Mouse (Mus musculus) limb, embryonic 12.5 days (tissue): ENCODE data around the gene Atp8b5. TPM values are rescaled to one million over a fixed set of nuclear protein-coding genes. Genes with fewer than 3 reads are reported as not detected.
A peak's percentile ranks its signal among the peaks of the same experiment; 100 is the strongest.

Source experiments
- ATAC-seq: fragments of 200-750 bp; cut with Nextera tagmentation; 2 replicates; pipeline ENCODE4 v1.8.0; 2017; ENCODE audit warnings: low read depth, moderate TSS enrichment; ENCODE audit not compliant: insufficient number of reproducible peaks, insufficient read depth, low FRiP score, low TSS enrichment
- H3K27ac ChIP-seq: fragments of 300-500 bp; sonication (generic); 2 replicates; pipeline ENCODE4 v1.5.1; 2016; ENCODE audit warnings: mild to moderate bottlenecking, moderate library complexity
- H3K27me3 ChIP-seq: fragments of 300-500 bp; sonication (generic); 2 replicates; pipeline ENCODE4 v1.6.1; 2016; ENCODE audit warnings: mild to moderate bottlenecking, moderate library complexity
- H3K36me3 ChIP-seq: fragments of 300-500 bp; sonication (generic); 2 replicates; pipeline ENCODE4 v1.6.1; 2016; ENCODE audit warnings: mild to moderate bottlenecking, moderate library complexity
- H3K4me1 ChIP-seq: fragments of 300-500 bp; sonication (generic); replicated peaks from 2 replicates; pipeline ENCODE4 v1.6.1; 2016
- H3K4me2 ChIP-seq: fragments of 300-500 bp; sonication (generic); 2 replicates; pipeline ENCODE4 v1.6.1; 2016; ENCODE audit warnings: mild to moderate bottlenecking, moderate library complexity
- H3K4me3 ChIP-seq: fragments of 300-500 bp; sonication (generic); replicated peaks from 2 replicates; pipeline ENCODE4 v1.5.1; 2016; ENCODE audit warnings: mild to moderate bottlenecking
- H3K9ac ChIP-seq: fragments of 300-500 bp; sonication (generic); replicated peaks from 2 replicates; pipeline ENCODE4 v1.6.1; 2016; ENCODE audit warnings: mild to moderate bottlenecking, moderate library complexity
- H3K9me3 ChIP-seq: fragments of 300-500 bp; sonication (generic); 2 replicates; pipeline ENCODE4 v1.6.1; 2016; ENCODE audit warnings: mild to moderate bottlenecking, moderate library complexity
- WGBS: fragments of 180-500 bp; shearing (Covaris S2); methylation state at CpG from one replicate; pipeline ENCODE4 v1.1.7; 2016; 5-methylcytosine and 5-hydroxymethylcytosine counted together
- polyA plus RNA-seq: library from polyadenylated mRNA; unstranded; fragments of >200 nt; fragmentation: Nextera tagmentation; extraction: Ambion mirVana; gene quantifications from 2 replicates; pipeline ENCODE4 v1.2.1, GENCODE M21; 2016

Atp8b5 gene
- polyA plus RNA-seq, 1 experiment from 2014 or later: 0.60 TPM

GRCm38 (mm10) chr4:43257040-43257439, 9.9 kb upstream of the Atp8b5 start:
- Histone ChIP-seq H3K9me3 (no peaks in the 10 kb centered on the region), H3K9ac (no peak overlapping the region), H3K4me1 (peaks cover 21% of the 10 kb centered on the region), H3K36me3 (no peaks in the 10 kb centered on the region), H3K27me3 (no peaks in the 10 kb centered on the region), H3K4me2 (no peak overlapping the region), H3K4me3 (no peak overlapping the region), H3K27ac (no peak overlapping the region)
- no peak for ATAC-seq
- WGBS: 93% methylated on average over 2 of the region's 2 CpGs

DNA sequence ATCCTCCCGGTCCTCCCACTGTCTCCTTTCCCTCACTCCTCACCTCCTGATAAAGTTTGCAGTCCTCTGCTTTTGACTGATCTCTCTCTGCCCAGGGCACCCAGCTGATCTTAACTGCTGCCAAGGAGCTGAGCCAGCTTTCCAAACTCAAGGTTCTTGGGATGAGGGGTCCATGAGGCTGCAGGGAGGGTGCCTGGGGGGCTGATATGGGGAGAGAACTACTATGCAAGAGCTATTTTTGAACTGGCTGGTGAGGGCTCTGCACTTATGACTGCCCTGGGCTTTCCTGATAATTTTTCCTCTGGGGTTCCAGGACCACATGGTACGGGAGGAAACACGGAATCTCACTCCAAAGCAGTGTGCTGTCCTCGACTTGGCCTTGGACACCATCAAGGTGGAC, 8.4 kb upstream of the Atp8b5 start:
- H3K4me2 ChIP-seq: no peak overlapping the region
- no peaks in the 10 kb centered on the region for H3K27me3 ChIP-seq
- H3K4me3 ChIP-seq: no peak overlapping the region
- peaks cover 21% of the 10 kb centered on the region for H3K4me1 ChIP-seq
- H3K36me3 ChIP-seq: no peaks in the 10 kb centered on the region
- whole genome bisulfite sequencing: 88% methylated on average over 4 of the region's 4 CpGs
- ATAC-seq: no peak
- no peaks in the 10 kb centered on the region for H3K9me3 ChIP-seq
- H3K9ac ChIP-seq: no peak overlapping the region
- no peak overlapping the region for H3K27ac ChIP-seq

DNA sequence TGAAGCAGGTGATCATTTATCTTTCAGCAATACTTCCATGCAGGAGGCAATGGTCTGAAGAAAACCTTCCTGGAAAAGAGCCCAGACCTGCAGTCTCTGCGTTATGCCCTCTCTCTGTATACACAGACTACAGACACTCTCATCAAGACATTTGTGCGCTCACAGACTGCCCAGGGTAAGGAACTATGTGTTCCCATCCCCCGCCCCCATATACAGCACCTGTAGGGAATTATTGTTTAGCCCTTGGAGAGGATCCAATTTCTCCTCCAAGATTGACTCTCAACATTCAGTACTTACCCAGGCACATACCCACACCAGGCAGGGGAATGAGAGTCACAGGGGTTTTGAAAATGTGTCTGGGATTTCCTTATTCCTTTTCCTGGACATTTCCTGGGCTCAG, 7.5 kb upstream of the Atp8b5 start:
- H3K4me2 ChIP-seq: no peak overlapping the region
- 40% methylated on average over 3 of the region's 3 CpGs for WGBS
- no peaks in the 10 kb centered on the region for H3K27me3 ChIP-seq
- no peaks in the 10 kb centered on the region for H3K36me3 ChIP-seq
- no peak overlapping the region for H3K4me3 ChIP-seq
- H3K4me1 ChIP-seq: peaks cover 21% of the 10 kb centered on the region
- ATAC-seq: peak; percentile 57; the same call in 1 of the 2 replicates
- H3K9me3 ChIP-seq: no peaks in the 10 kb centered on the region
- H3K9ac ChIP-seq: no peak overlapping the region
- H3K27ac ChIP-seq: peak overlapping the region; percentile 0; the same call in 1 of the 2 replicates

GRCm38 (mm10) chr4:43260096-43260495, 6.9 kb upstream of the Atp8b5 start:
- Histone ChIP-seq H3K27ac (no peak overlapping the region; the same call in 1 of the 2 replicates), H3K9me3 (no peaks in the 10 kb centered on the region), H3K4me2 (no peak overlapping the region), H3K4me3 (no peak overlapping the region), H3K27me3 (no peaks in the 10 kb centered on the region), H3K4me1 (peaks cover 21% of the 10 kb centered on the region), H3K36me3 (no peaks in the 10 kb centered on the region), H3K9ac (no peak overlapping the region)
- WGBS: 50% methylated on average over 5 of the region's 5 CpGs
- ATAC-seq: no peak

- Histone ChIP-seq H3K27me3 (no peaks in the 10 kb centered on the region), H3K4me3 (no peak overlapping the region), H3K27ac (no peak overlapping the region), H3K4me1 (peaks cover 25% of the 10 kb centered on the region), H3K36me3 (no peaks in the 10 kb centered on the region), H3K9me3 (no peaks in the 10 kb centered on the region), H3K4me2 (no peak overlapping the region), H3K9ac (no peak overlapping the region)
- 92% methylated on average over 6 of the region's 6 CpGs for WGBS
- no peak for ATAC-seq
Observed at GRCm38 (mm10) chr4:43262821-43263220, 4.1 kb upstream of the Atp8b5 start.

DNA sequence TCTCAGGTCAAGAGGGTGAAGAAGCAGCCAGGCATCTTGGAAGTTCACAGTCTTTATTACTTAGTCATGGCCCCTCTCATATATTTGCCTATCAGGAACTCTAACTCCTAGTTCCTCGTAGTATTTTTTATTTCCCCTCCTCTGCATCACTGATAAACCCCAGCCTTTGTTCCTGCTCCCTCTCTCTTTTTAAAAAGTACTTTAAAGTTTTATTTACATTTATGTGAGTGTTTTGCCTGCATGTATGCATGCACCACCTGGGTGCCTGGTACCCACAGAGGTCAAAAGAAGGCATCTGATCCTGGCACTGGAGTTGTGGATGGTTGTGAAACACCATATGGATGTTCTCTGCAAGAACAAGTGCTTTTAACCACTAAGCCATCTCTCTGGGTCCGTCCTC, 813 bp upstream of the Atp8b5 start:
- H3K27ac ChIP-seq: no peak overlapping the region
- H3K4me3 ChIP-seq: no peak overlapping the region
- H3K4me1 ChIP-seq: 0 out of 2 replicates have a peak, but pooled peaks cover 4% of the 10 kb centered on the region
- no peak for ATAC-seq
- no peaks in the 10 kb centered on the region for H3K27me3 ChIP-seq
- no peaks in the 10 kb centered on the region for H3K9me3 ChIP-seq
- 61% methylated on average over 2 of the region's 2 CpGs for WGBS
- no peaks in the 10 kb centered on the region for H3K36me3 ChIP-seq
- no peak overlapping the region for H3K9ac ChIP-seq
- 0 out of 2 replicates have a peak overlapping the region, but pooled peaks have one; percentile 63 for H3K4me2 ChIP-seq

GRCm38 (mm10) chr4:43267323-43267658, 332 bp downstream of the Atp8b5 start:
- H3K27ac ChIP-seq: no peak overlapping the region
- peak overlapping the region; percentile 63 for H3K4me2 ChIP-seq
- no peaks in the 10 kb centered on the region for H3K36me3 ChIP-seq
- H3K9me3 ChIP-seq: no peaks in the 10 kb centered on the region
- 15% methylated on average over 2 of the region's 2 CpGs for WGBS
- H3K9ac ChIP-seq: peak overlapping the region; percentile 58
- H3K27me3 ChIP-seq: no peaks in the 10 kb centered on the region
- 0 out of 2 replicates have a peak, but pooled peaks cover 4% of the 10 kb centered on the region for H3K4me1 ChIP-seq
- peak overlapping the region; percentile 44 for H3K4me3 ChIP-seq
- ATAC-seq: peak; percentile 20; the same call in 1 of the 2 replicates

GRCm38 (mm10) chr4:43285476-43285875, 18.5 kb downstream of the Atp8b5 start:
- WGBS: 92% methylated on average over 5 of the region's 5 CpGs
- Histone ChIP-seq H3K4me2 (no peak overlapping the region), H3K4me3 (no peak overlapping the region), H3K9me3 (no peaks in the 10 kb centered on the region), H3K9ac (no peak overlapping the region), H3K4me1 (no peaks in the 10 kb centered on the region), H3K36me3 (no peaks in the 10 kb centered on the region), H3K27me3 (no peaks in the 10 kb centered on the region), H3K27ac (no peak overlapping the region)
- no peak for ATAC-seq

DNA sequence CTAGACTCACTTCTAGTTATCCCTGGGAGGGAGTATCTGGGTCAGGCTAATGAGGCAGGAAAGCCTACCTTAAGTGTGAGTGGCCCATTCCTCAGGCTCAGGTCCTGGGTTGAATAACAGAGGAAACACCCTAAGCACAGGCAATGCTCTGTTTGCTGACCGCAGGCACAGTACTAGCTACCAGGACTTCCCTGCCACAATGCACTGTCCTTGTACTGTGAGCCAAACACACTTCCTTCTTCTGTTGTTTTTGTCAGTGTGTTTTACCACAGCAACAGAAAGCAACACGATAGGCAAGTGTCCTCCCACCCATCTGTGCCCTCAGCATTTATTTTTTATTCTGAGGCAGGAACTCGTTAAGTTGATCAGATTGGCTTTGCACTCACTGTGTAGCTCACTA, 20.3 kb downstream of the Atp8b5 start:
- no peak overlapping the region for H3K4me2 ChIP-seq

GRCm38 (mm10) chr4:43294001-43294400, 27.0 kb downstream of the Atp8b5 start:
- H3K4me1 ChIP-seq: no peaks in the 10 kb centered on the region
- no peak for ATAC-seq
- H3K4me3 ChIP-seq: no peak overlapping the region
- no peak overlapping the region for H3K9ac ChIP-seq
- H3K27ac ChIP-seq: no peak overlapping the region
- WGBS: 29% methylated on average over 6 of the region's 6 CpGs
- H3K4me2 ChIP-seq: no peak overlapping the region
- no peaks in the 10 kb centered on the region for H3K27me3 ChIP-seq
- H3K9me3 ChIP-seq: no peaks in the 10 kb centered on the region
- no peaks in the 10 kb centered on the region for H3K36me3 ChIP-seq

More for the DNA sequence above, 20.3 kb downstream of the Atp8b5 start:
- Histone ChIP-seq H3K4me3 (no peak overlapping the region), H3K4me1 (no peaks in the 10 kb centered on the region), H3K27me3 (no peaks in the 10 kb centered on the region), H3K36me3 (no peaks in the 10 kb centered on the region), H3K9me3 (no peaks in the 10 kb centered on the region), H3K9ac (no peak overlapping the region), H3K27ac (no peak overlapping the region)
- WGBS: 72% methylated on average over 3 of the region's 3 CpGs
- ATAC-seq: no peak

GRCm38 (mm10) chr4:43309696-43310338, 42.9 kb downstream of the Atp8b5 start:
- 39% methylated on average over 11 of the region's 11 CpGs for WGBS
- H3K4me1 ChIP-seq: peaks cover 4% of the 10 kb centered on the region; the same call in 1 of the 2 replicates
- no peak overlapping the region for H3K4me2 ChIP-seq
- no peak overlapping the region for H3K4me3 ChIP-seq
- 0 out of 2 replicates have a peak overlapping the region, but pooled peaks have one; percentile 23 for H3K27ac ChIP-seq
- H3K36me3 ChIP-seq: no peaks in the 10 kb centered on the region
- H3K27me3 ChIP-seq: no peaks in the 10 kb centered on the region
- H3K9me3 ChIP-seq: no peaks in the 10 kb centered on the region
- no peak overlapping the region for H3K9ac ChIP-seq
- ATAC-seq: no peak

GRCm38 (mm10) chr4:43321536-43321935, 54.6 kb downstream of the Atp8b5 start:
- ATAC-seq: no peak
- no peak overlapping the region for H3K27ac ChIP-seq
- H3K9me3 ChIP-seq: no peaks in the 10 kb centered on the region
- H3K4me1 ChIP-seq: no peaks in the 10 kb centered on the region
- WGBS: 76% methylated on average over 4 of the region's 4 CpGs
- no peak overlapping the region for H3K9ac ChIP-seq
- H3K27me3 ChIP-seq: no peaks in the 10 kb centered on the region
- no peak overlapping the region for H3K4me3 ChIP-seq
- no peak overlapping the region for H3K4me2 ChIP-seq
- no peaks in the 10 kb centered on the region for H3K36me3 ChIP-seq
